Mouse (Mus musculus): Measurements from ENCODE around the gene Ascc3.

The Ascc3 gene

GRCm38 (mm10) chr10:50763457-50764310 lies 171.2 kb downstream of the Ascc3 start:
- DNase-seq, result no peak

- DNase-seq, result no peak
These were observed 180.3 kb downstream of the Ascc3 start for GRCm38 (mm10) chr10:50772811-50773210.

GRCm38 (mm10) chr10:50773846-50774245 lies 181.4 kb downstream of the Ascc3 start:
- DNase-seq, result no peak

GRCm38 (mm10) chr10:50792840-50793239 lies 200.4 kb downstream of the Ascc3 start:
- DNase-seq, result no peak

GRCm38 (mm10) chr10:50801594-50801993 lies 209.1 kb downstream of the Ascc3 start:
- no peak for DNase-seq

GRCm38 (mm10) chr10:50802380-50802779 lies 209.9 kb downstream of the Ascc3 start:
- no peak for DNase-seq

- no peak for DNase-seq
These were observed 213.7 kb downstream of the Ascc3 start for GRCm38 (mm10) chr10:50806166-50806565.

GRCm38 (mm10) chr10:50822363-50822762 lies 229.9 kb downstream of the Ascc3 start:
- DNase-seq, result no peak

GRCm38 (mm10) chr10:50826829-50827228 lies 234.4 kb downstream of the Ascc3 start:
- DNase-seq, result no peak

GRCm38 (mm10) chr10:50834533-50834932 lies 242.1 kb downstream of the Ascc3 start:
- no peak for DNase-seq

GRCm38 (mm10) chr10:50843363-50843762 lies 250.9 kb downstream of the Ascc3 start:
- no peak for DNase-seq

- DNase-seq, result no peak
These were observed 275.7 kb downstream of the Ascc3 start for GRCm38 (mm10) chr10:50868202-50868601.

GRCm38 (mm10) chr10:50876952-50877351 lies 284.5 kb downstream of the Ascc3 start:
- DNase-seq, result no peak

- peak; percentile 48 to 66 for DNase-seq
These were observed 289.1 kb downstream of the Ascc3 start for GRCm38 (mm10) chr10:50881476-50882069.

- no peak for DNase-seq
These were observed 289.9 kb downstream of the Ascc3 start for GRCm38 (mm10) chr10:50882366-50882765.

- DNase-seq, result no peak
These were observed 293.8 kb downstream of the Ascc3 start for GRCm38 (mm10) chr10:50886305-50886704.

- DNase-seq, result no peak
These were observed 298.2 kb downstream of the Ascc3 start for GRCm38 (mm10) chr10:50890621-50891020.

GRCm38 (mm10) chr10:50891876-50892711 lies 299.6 kb downstream of the Ascc3 start:
- DNase-seq, result peak; percentile 60

- peak in 1 of 2 experiments; percentile 45 for DNase-seq
These were observed 300.4 kb downstream of the Ascc3 start for GRCm38 (mm10) chr10:50892751-50893320.

- DNase-seq, result no peak
These were observed 301.1 kb downstream of the Ascc3 start for GRCm38 (mm10) chr10:50893546-50893945.

GRCm38 (mm10) chr10:50894170-50894991 lies 301.9 kb downstream of the Ascc3 start, which contains the start of gene Sim1:
TSS of gene Sim1 (plus strand) at chr10:50894754.
- DNase-seq, result peak; percentile 87 to 94
